Mouse (Mus musculus) kidney, postnatal 25 days (tissue): ENCODE measurements around the gene Gdf1.

Experiments used
- DNase-seq, 2 experiments: peaks; one replicate each; pipeline ENCODE4 v3.0.0; 2021; ENCODE audit warnings: mixed read lengths in 2 of 2

Gene Gdf1

GRCm38 (mm10) chr8:70366588-70366987 lies 37.0 kb downstream of the Gdf1 start:
- DNase-seq: no peak

- DNase-seq: no peak
Observed at GRCm38 (mm10) chr8:70370476-70370875, 40.9 kb downstream of the Gdf1 start.

DNA sequence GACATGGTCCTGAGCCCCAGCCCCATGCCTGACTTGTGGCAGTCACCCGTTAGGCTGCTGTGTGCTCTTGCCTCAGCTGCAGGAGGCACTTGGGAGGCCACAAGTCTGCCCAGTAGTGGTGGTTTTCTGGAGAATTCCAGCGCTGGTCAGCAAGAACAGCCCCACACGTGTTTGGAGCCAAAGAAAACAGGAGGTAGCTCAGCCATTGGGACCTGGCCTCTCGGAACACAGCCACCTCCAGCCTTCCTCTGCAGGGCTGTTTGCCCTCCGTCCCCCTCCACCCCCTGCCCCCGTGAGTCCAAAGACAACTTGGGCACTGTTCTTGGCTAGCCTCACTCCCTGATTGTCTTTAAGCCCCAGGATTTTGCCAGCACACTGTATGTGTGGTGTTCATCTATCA lies 42.3 kb downstream of the Gdf1 start:
- peak; percentile 60 to 89 for DNase-seq

- DNase-seq: peak in 1 of 2 experiments; percentile 44
Observed at GRCm38 (mm10) chr8:70373397-70374317, 44.0 kb downstream of the Gdf1 start, which contains the start of gene Comp. Comp (plus strand) TSS chr8:70373558.

- DNase-seq: peak; percentile 90 to 93
Observed at GRCm38 (mm10) chr8:70374318-70374927, 44.8 kb downstream of the Gdf1 start.

DNA sequence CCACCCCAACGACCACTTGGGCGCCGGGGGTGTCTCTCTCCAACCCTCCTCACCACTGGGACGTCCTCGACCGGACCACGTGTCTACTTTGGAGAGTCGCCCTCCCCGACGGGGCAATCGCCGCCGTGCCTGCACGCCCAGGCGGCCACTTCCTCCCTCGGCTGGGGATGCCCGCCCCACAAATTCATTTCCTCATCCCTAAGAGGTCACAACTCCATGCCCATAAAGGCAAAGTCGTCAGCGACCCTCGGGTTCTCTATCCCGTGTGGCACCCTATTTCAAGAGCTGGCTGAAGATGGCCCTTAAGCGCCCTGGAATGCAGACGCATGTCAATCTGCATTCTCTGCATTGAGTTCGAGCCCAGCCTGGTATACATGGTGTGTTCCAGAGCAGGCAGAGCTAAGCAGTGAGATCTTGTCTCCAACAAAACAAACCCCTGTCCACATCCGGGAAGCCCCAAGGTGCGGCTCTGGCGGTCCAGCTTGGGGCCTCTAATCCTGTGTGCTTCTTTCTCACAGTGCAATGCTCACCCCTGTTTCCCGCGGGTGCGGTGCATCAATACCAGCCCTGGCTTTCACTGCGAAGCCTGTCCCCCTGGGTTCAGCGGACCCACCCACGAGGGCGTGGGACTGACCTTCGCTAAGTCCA lies 45.7 kb downstream of the Gdf1 start:
- peak in 1 of 2 experiments; percentile 39 for DNase-seq

- peak in 1 of 2 experiments; percentile 45 for DNase-seq
Observed at GRCm38 (mm10) chr8:70376275-70376741, 46.7 kb downstream of the Gdf1 start.

DNA sequence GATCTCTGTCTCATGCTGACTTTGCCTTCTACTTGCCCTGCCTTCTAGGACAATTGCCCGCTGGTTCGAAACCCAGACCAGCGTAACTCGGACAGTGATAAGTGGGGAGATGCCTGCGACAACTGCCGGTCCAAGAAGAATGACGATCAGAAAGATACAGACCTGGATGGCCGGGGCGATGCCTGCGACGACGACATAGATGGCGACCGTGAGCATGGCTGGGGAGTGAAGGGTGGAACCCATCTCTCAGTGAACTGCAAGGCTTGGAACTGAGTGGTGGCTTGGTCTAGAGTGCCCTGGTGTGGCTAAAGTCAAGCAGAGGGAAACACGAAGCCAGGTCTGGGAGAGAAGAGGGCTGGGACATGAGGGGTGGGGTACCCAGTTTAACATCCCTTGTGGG lies 47.4 kb downstream of the Gdf1 start:
- no peak for DNase-seq

DNA sequence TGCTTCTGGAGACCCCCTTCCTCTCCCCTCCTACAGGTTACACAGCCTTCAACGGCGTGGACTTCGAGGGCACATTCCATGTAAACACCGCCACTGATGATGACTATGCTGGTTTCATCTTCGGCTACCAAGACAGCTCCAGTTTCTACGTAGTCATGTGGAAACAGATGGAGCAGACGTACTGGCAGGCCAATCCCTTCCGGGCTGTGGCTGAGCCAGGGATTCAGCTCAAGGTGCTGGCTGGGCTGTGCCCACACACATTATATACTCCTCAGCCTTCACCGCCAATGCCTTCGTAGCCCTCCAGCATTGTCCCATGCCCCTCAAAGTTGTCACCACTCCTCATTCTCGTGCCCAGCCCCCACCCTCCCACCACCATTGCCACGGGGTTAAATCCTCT lies 50.5 kb downstream of the Gdf1 start:
- DNase-seq: no peak
